Mouse (Mus musculus): ENCODE measurements around the gene Kcna2.

- no peak for TF ChIP-seq CTCF (IDR thresholded peaks at IDR 0.05; ENCODE audit: control insufficient read depth, insufficient read depth, low read length)
- no peak for TF ChIP-seq POLR2A (IDR thresholded peaks at IDR 0.05; ENCODE audit: borderline replicate concordance, control insufficient read depth, low read depth, low read length)
Measured at GRCm38 (mm10) chr3:107129251-107129650, 28.3 kb downstream of the Kcna2 start.
